Mouse (Mus musculus) embryonic facial prominence, embryonic 11.5 days (tissue): Measurements from ENCODE around the gene Polr2h. TPM values are rescaled to one million over a fixed set of nuclear protein-coding genes. Genes with fewer than 3 reads are reported as not detected.

Source experiments
- ATAC-seq: fragments of 200-750 bp; cut with Nextera tagmentation; replicated peaks from 2 replicates; pipeline ENCODE4 v1.8.0; 2017; ENCODE audit warnings: low read depth; ENCODE audit not compliant: insufficient number of reproducible peaks, low FRiP score, low TSS enrichment
- DNase-seq: peaks from one replicate; pipeline ENCODE4 v3.0.0-alpha.2; 2015; ENCODE audit warnings: low spot score
- H3K27ac ChIP-seq: fragments of 300-500 bp; sonication (generic); replicated peaks from 2 replicates; pipeline ENCODE4 v1.5.1; 2014; ENCODE audit warnings: mild to moderate bottlenecking, low read depth, low read length, control low read depth
- H3K27me3 ChIP-seq: fragments of 300-500 bp; sonication (generic); 2 replicates; pipeline ENCODE4 v1.6.1; 2014; ENCODE audit warnings: mild to moderate bottlenecking, low read length, moderate library complexity, mixed read lengths; ENCODE audit not compliant: control insufficient read depth, insufficient read depth
- H3K36me3 ChIP-seq: fragments of 300-500 bp; sonication (generic); replicated peaks from 2 replicates; pipeline ENCODE4 v1.6.1; 2014; ENCODE audit warnings: low read depth, mild to moderate bottlenecking, low read length, moderate library complexity, mixed read lengths; ENCODE audit not compliant: control insufficient read depth, insufficient read depth
- H3K4me1 ChIP-seq: fragments of 300-500 bp; sonication (generic); 2 replicates; pipeline ENCODE4 v1.6.1; 2014; ENCODE audit warnings: low read length, mixed read lengths; ENCODE audit not compliant: control insufficient read depth, insufficient read depth
- H3K4me2 ChIP-seq: fragments of 300-500 bp; sonication (generic); 2 replicates; pipeline ENCODE4 v1.6.1; 2014; ENCODE audit warnings: low read depth, mild to moderate bottlenecking, control low read depth, low read length, moderate library complexity
- H3K4me3 ChIP-seq: fragments of 300-500 bp; sonication (generic); 2 replicates; pipeline ENCODE4 v1.5.1; 2014; ENCODE audit warnings: low read depth, low read length, control low read depth
- H3K9ac ChIP-seq: fragments of 300-500 bp; sonication (generic); replicated peaks from 2 replicates; pipeline ENCODE4 v1.6.1; 2014; ENCODE audit warnings: mild to moderate bottlenecking, control low read depth, low read length
- H3K9me3 ChIP-seq: fragments of 300-500 bp; sonication (generic); replicated peaks from 2 replicates; pipeline ENCODE4 v1.6.1; 2016; ENCODE audit warnings: mild to moderate bottlenecking, low read length, inconsistent platforms, mixed read lengths; ENCODE audit not compliant: control insufficient read depth
- WGBS: fragments of 180-500 bp; shearing (Covaris S2); extraction: QIAGEN DNeasy Blood & Tissue Kit; methylation state at CpG from one replicate; pipeline ENCODE4 v1.1.7; 2014; 5-methylcytosine and 5-hydroxymethylcytosine counted together
- polyA plus RNA-seq: library from polyadenylated mRNA; unstranded; fragments of >200 nt; fragmentation: Nextera tagmentation; extraction: Ambion mirVana; gene quantifications from 2 replicates; pipeline ENCODE4 v1.2.1, GENCODE M21; 2014

The Polr2h gene
- polyA plus RNA-seq, 1 experiment from 2014 or later: 124 TPM

DNA sequence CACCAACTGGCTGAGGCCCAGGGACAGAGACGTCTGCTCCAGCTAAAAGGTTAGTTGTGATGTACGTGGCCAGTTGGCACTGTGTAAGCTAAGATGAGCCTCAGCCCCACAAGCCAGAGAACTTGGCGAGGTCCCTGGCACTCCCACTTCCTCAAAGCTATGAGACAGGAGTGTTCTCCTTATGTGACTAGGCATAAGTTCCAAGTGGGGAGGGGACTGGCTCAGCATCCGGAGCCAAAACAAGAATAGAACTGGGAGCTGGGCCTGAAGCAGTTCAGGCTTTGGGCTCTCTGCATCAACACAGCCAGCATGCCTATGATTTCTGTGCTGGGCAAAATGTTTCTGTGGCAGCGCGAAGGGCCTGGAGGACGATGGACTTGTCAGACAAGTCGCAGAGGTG is 22.7 kb upstream of the Polr2h start:
- H3K4me2 ChIP-seq: no peak overlapping the region
- no peak overlapping the region for H3K4me3 ChIP-seq
- H3K9ac ChIP-seq: no peak overlapping the region
- peaks cover 6% of the 10 kb centered on the region for H3K36me3 ChIP-seq
- H3K9me3 ChIP-seq: no peaks in the 10 kb centered on the region
- peaks cover 5% of the 10 kb centered on the region for H3K4me1 ChIP-seq
- DNase-seq: no peak
- H3K27ac ChIP-seq: no peak overlapping the region
- WGBS: 81% methylated on average over 8 of the region's 8 CpGs
- no peaks in the 10 kb centered on the region for H3K27me3 ChIP-seq
- ATAC-seq: no peak

DNA sequence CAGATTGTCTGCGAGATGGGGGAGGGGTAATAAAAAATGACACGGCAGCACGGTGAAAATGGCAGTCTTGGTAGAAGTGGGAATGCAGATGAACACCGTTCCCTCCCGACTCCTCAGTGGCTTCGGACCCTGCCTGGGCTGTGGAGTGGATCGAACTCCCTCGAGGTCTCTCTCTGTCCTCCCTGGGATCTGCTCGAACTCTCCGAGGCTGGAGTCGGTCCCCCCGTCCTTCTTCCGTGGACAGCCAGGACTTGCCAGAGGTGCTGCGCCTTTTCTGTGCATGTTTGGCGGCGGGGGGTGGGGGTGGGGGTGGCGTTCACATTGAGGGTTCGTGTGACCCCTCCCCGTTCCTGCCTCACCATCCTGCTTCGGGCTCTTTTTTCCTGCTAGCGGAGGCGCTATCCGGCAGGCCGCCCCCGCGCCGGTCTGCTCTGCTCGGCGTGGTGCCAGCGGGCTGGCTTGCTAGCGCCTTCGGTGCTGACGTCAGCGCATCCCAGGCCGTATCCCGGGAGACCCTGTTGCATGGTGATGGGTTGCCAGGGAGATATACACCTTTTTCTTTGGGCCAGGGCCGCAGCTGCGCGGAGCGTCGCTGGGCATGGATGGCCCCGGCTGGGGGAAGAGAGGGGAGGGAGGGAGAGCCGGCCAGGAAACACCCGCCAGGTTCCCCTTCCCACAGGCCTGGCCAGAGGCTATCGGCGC is 21.7 kb upstream of the Polr2h start:
- WGBS: 3% methylated on average over 44 of the region's 46 CpGs
- peak overlapping the region; percentile 38 for H3K4me3 ChIP-seq
- peak; percentile 83 for DNase-seq
- H3K27ac ChIP-seq: no peak overlapping the region
- no peaks in the 10 kb centered on the region for H3K9me3 ChIP-seq
- H3K9ac ChIP-seq: peak overlapping the region; percentile 45
- H3K4me2 ChIP-seq: peak overlapping the region; percentile 84
- peaks cover 5% of the 10 kb centered on the region for H3K4me1 ChIP-seq
- no peaks in the 10 kb centered on the region for H3K27me3 ChIP-seq
- peaks cover 3% of the 10 kb centered on the region for H3K36me3 ChIP-seq
- peak; percentile 74 for ATAC-seq

DNA sequence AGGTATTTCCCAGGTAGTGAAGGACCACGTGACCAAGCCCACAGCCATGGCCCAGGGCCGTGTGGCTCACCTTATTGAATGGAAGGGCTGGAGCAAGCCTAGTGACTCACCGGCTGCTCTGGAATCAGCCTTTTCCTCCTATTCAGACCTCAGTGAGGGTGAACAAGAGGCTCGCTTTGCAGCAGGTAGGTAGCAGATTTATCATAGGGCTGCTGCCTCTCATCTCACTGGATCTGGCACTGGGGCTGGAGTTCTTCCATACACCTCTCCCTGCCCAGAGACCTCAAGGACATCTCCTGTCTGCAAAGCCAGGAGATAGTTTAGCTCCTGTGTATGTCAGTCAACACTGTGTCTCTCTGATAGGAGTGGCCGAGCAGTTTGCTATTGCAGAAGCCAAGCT is 18.2 kb upstream of the Polr2h start:
- Histone ChIP-seq H3K27me3 (no peaks in the 10 kb centered on the region), H3K4me2 (no peak overlapping the region), H3K9me3 (no peaks in the 10 kb centered on the region), H3K36me3 (no peaks in the 10 kb centered on the region), H3K27ac (no peak overlapping the region), H3K4me1 (peaks cover 13% of the 10 kb centered on the region), H3K9ac (no peak overlapping the region), H3K4me3 (no peak overlapping the region)
- WGBS: 78% methylated on average over 5 of the region's 5 CpGs
- no peak for ATAC-seq
- no peak for DNase-seq

DNA sequence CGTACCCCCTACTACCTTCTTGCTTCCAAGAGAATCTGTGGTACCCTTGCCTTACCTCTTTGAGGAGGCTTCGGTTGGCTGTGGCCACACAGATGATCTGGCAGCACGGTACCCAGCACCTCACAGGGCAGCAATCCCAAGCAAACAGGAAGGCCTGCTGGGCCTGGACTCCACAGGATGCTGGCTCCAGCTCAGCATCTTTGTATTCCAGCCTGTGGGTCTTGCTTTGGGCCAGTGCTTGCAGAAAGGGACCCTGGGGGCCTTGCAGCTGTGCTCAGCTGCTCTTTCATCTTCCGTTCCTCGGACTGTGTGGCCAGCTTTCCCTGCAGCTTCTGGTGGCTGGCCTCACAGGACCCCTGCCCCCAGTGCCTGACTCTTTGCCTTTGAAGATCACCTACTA is 17.4 kb upstream of the Polr2h start:
- Histone ChIP-seq H3K9me3 (no peaks in the 10 kb centered on the region), H3K36me3 (no peaks in the 10 kb centered on the region), H3K9ac (0 out of 2 replicates have a peak overlapping the region, but pooled peaks have one; percentile 2), H3K27me3 (no peaks in the 10 kb centered on the region), H3K4me1 (peaks cover 13% of the 10 kb centered on the region), H3K4me2 (no peak overlapping the region), H3K27ac (no peak overlapping the region), H3K4me3 (no peak overlapping the region)
- ATAC-seq: no peak
- 28% methylated on average over 5 of the region's 5 CpGs for WGBS
- no peak for DNase-seq

DNA sequence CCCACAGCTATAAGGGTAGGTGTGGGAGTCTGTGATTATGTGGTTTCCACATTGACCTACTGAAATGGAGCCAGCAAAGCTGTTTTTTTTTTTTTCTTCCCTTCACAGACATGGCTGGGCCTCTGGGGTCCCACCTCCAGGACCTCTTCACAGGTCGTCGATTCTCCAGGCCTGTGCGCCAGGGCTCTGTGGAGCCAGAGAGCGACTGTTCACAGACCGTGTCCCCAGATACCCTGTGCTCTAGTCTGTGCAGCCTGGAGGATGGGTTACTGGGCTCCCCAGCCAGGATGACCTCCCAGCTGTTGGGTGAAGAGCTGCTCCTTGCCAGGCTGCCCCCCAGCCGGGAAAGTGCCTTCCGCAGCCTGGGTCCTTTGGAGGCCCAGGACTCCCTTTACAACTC is 16.1 kb upstream of the Polr2h start:
- H3K27me3 ChIP-seq: no peaks in the 10 kb centered on the region
- no peaks in the 10 kb centered on the region; the same call in none of the 2 replicates for H3K36me3 ChIP-seq
- peaks cover 8% of the 10 kb centered on the region for H3K4me1 ChIP-seq
- ATAC-seq (0 out of 2 replicates have a peak, but pooled peaks have one; percentile 8), DNase-seq (no peak)
- 45% methylated on average over 7 of the region's 7 CpGs for WGBS
- peak overlapping the region; percentile 50 for H3K9ac ChIP-seq
- H3K4me2 ChIP-seq: no peak overlapping the region
- no peak overlapping the region for H3K4me3 ChIP-seq
- H3K9me3 ChIP-seq: no peaks in the 10 kb centered on the region
- H3K27ac ChIP-seq: peak overlapping the region; percentile 25; the same call in 1 of the 2 replicates

DNA sequence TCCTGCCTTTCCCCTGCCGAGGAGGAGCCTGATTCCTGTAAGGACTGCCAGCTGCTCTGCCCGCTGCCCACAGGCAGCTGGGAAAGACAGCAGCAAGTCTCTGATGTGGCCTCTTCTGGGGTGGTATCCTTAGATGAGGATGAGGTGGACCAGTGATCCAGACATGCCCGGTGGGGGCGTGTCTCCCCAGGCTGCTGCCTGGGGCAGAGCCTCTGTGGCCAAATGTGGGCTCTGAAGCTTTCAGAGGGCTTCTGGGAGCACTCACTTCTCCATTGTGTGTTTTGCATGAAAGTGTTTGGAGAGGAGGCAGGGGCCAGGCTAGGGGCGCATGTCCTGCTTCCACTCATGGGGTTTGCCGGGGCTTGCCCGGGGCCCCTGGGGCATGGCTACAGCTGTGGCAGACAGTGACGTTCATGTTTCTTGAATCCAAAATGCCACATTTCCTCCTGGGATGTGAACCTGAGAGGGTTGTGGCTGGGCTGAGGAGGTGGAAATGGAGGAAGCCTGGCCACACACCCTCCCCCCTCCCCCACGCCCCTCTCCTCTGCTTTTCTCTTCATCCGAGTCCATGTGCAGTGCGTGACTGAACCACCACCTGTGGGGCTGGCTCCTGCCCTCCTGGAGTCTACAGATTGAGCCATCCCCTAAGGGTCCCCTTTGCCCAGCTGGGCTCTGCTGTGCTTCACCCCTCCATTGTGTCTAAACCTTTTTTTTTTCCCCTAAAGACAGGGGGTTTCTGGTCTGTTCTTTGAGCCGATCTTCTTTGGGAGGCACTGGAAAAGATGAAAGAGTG is 15.5 kb upstream of the Polr2h start:
- H3K27ac ChIP-seq: peak overlapping the region; percentile 25
- WGBS: 14% methylated on average over 12 of the region's 12 CpGs
- H3K27me3 ChIP-seq: no peaks in the 10 kb centered on the region
- no peak overlapping the region for H3K4me3 ChIP-seq
- DNase-seq: peak; percentile 49
- peak overlapping the region; percentile 50 for H3K9ac ChIP-seq
- peak; percentile 36; the same call in 1 of the 2 replicates for ATAC-seq
- H3K36me3 ChIP-seq: no peaks in the 10 kb centered on the region; the same call in none of the 2 replicates
- peaks cover 8% of the 10 kb centered on the region for H3K4me1 ChIP-seq
- no peaks in the 10 kb centered on the region for H3K9me3 ChIP-seq
- 0 out of 2 replicates have a peak overlapping the region, but pooled peaks have one; percentile 2 for H3K4me2 ChIP-seq

DNA sequence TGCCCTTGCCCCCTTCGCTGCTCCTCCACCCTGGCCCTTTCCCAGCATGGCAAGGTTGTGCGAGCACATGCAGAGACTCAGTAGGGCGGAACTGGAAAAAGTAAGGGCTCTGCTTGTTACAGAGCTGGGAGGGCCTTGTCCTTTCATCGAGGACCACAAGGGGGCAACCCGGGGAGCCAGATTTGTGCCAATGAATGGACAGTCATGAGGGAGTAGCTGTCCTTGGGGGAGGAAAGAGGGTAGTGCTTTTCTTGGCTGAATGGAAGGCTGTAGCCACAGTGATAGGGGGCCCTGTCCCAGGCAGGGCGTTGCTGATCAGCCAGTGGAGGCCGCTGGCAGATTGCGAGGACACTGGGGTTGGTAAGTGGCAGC is 15.0 kb upstream of the Polr2h start:
- peaks cover 8% of the 10 kb centered on the region for H3K4me1 ChIP-seq
- DNase-seq (peak; percentile 83), ATAC-seq (peak; percentile 71)
- H3K36me3 ChIP-seq: no peaks in the 10 kb centered on the region; the same call in none of the 2 replicates
- H3K27me3 ChIP-seq: no peaks in the 10 kb centered on the region
- H3K4me2 ChIP-seq: no peak overlapping the region
- peak overlapping the region; percentile 33 for H3K9ac ChIP-seq
- H3K27ac ChIP-seq: no peak overlapping the region; the same call in 1 of the 2 replicates
- 6% methylated on average over 8 of the region's 8 CpGs for WGBS
- H3K9me3 ChIP-seq: no peaks in the 10 kb centered on the region
- no peak overlapping the region for H3K4me3 ChIP-seq

DNA sequence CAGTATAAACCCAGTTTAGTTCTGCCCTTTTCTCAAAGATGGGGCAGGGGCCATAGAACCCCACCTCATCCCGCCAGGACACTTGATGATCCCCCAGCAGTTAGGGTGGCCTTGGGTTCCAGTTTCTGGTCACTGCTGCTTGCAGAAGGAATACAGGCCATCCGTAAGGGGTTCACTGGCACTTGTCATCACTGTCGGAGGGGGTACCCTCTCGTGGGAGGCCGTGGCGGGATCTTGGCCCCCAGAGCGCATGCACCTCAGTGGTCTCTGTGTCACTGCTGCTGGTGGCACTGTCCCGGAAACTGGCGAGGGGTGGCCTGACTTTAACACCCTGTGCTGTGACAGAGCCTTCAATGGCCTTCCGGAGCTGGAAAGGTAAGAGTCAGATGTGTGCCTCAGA is 14.4 kb upstream of the Polr2h start:
- DNase-seq: no peak
- no peaks in the 10 kb centered on the region; the same call in none of the 2 replicates for H3K36me3 ChIP-seq
- H3K27me3 ChIP-seq: no peaks in the 10 kb centered on the region
- H3K9me3 ChIP-seq: no peaks in the 10 kb centered on the region
- no peak overlapping the region for H3K27ac ChIP-seq
- no peak overlapping the region for H3K4me3 ChIP-seq
- 92% methylated on average over 10 of the region's 10 CpGs for WGBS
- peaks cover 8% of the 10 kb centered on the region for H3K4me1 ChIP-seq
- no peak overlapping the region for H3K9ac ChIP-seq
- H3K4me2 ChIP-seq: no peak overlapping the region
- ATAC-seq: no peak
